Mouse (Mus musculus): ENCODE data around the gene Adrm1.
A peak's percentile ranks its signal among the peaks of the same experiment; 100 is the strongest.

The Adrm1 gene

DNA sequence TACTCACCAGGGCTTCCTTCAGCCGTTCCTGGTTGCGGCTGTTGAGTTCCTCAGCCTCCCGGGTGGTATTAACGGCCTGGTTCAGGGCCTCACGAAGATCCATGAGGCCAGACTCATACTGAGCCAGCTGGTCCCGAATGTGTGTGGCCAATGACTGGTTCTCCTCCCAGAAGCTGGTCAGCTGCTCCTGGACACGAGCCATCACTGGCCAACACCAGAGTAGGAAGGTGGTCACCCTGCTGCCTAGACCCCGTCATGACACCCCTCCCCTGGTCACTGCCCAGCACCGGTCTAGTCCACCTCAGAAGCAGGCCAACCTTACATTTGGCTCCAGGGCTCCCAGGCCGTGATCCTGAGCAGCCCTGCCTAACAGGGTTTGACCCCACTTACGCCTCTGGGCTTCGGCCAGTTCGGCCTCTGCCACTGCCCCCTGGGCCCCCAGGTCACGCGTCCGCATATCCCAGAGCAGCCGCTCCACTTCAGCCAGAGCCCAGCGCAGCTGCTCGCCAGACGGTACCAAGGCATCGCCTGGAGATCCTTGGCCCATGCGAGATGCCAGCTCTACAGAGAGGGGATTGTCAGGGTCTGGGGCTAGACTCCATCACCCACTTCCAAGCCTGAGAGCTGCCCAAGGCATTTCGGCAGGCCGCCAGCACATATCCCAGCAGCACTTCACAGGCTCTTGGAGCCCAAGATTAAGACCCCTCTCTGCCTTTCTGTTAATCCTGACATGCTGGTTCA, 12.9 kb downstream of the Adrm1 start:
- ATAC-seq (ENCODE audit: low TSS enrichment), result no peak

DNA sequence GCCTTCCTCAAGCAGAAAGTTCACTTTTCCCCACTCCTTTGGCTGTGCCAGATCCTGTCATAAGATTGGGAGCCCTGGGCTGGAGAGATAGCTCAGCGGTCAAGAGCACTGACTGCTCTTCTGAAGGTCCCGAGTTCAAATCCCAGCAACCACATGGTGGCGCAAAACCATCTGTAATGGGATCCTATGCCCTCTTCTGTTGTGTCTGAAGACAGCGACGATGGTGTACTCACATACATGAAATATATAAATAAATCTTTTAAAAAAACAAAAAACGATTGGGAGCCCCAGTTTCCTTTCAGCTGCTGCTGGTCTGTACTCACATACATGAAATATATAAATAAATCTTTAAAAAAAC, 13.4 kb downstream of the Adrm1 start:
- ATAC-seq (ENCODE audit: low TSS enrichment), result no peak

DNA sequence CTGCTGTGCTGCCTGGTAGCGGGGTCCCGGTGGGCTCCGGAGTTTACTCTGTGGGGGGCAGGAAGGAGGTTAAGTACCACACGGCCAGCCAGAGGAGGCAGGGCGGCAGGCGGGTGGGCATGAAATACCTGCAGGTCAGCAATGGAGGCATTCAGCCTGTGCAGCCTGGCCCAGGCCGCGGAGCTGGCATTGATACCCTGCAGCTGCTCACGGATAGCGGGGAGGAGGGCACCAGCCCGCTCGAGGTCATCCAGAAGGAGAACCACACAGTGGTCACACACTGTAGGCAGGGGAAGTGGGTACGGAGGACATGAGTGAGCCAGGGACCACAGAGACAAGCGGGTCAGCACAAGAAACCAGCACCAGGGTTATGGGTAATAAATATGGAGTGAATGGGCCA, 14.4 kb downstream of the Adrm1 start:
- no peak for ATAC-seq (ENCODE audit: low TSS enrichment)

DNA sequence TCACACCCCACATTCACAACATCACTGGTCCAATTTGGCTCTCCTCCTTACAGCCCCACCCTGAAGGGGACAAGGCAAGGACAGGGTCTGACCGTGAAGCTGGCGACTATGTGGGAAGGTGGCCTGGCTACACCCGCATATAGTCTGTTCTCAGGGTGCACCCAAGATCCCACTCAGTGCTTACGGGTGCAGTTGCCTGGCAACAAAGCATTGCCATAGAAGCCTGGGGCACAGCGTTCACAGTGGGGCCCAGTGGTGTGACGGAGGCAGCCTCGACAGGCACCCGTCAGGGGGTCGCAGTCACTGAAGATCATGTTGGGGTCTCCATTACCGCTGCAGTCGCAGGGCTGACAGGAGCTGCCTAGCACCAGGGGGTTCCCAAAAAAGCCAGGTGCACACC, 16.1 kb downstream of the Adrm1 start:
- ATAC-seq (ENCODE audit: low TSS enrichment), result no peak

DNA sequence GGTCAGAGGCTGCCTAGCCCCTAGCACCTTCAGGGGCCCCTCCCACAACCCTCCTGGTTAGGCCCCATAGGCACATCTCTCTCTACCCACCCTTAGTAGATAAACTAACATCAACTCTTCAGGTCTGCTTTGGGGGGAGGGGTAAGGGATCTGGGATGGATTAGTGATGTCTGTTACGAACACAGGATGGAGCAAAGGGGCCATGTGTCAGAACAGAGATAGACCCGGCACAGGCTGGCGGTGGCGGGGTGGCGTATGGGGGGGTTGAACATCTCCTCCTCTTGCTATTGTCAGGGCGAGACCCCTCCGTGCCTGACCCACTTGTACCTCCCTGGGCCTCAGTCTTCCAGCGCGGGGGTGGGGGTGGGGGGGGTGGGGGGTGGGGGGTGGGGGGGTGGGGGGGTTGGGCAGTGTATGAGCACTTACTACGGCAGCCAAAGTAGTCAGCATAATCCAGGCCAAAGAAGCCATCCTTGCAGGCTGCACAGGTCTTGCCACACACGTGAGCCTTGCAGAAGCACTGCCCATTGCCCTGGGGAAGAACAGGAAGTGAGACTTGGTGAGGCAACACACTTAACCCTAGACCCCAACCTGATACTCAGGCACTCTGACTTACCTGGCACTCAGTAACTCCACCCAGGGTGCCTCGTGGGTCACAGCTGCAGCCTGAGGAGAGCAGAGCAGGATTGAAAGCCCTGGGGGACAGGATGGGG, 25.5 kb downstream of the Adrm1 start:
- ATAC-seq (ENCODE audit: low TSS enrichment), result no peak

DNA sequence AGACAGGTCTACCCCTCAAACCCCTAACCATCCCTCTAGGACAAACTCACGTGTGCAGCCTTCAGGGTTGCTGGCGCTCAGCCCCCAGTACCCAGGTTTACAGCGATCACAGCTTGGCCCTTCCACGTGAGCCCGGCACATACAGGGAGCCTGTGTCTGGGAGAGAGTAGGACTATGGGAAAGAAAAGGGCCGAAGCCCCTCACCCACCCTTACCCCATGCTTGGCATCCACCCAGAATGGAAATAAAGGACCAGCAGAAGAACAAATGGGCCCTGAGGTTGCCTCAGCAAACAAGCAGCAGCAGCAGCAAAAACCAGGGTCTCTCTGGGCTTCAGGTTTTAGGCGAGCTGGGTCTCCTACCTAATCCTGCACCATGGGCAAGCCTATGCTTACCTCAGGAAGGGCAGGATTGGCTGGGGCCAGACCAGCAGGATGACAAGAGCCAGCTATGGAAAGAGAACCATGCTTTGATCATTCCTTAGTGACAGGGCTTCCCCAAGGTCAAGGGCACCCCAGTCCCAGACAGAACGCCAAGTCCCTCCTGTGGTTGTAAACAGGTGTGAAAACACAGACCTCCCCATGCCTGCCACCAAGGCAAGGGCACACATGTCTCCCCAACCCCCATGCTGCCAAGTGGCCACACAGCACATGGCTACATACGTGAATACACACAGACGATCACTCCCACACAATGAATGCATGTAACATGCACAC, 26.2 kb downstream of the Adrm1 start:
- ATAC-seq (ENCODE audit: low TSS enrichment), result no peak

DNA sequence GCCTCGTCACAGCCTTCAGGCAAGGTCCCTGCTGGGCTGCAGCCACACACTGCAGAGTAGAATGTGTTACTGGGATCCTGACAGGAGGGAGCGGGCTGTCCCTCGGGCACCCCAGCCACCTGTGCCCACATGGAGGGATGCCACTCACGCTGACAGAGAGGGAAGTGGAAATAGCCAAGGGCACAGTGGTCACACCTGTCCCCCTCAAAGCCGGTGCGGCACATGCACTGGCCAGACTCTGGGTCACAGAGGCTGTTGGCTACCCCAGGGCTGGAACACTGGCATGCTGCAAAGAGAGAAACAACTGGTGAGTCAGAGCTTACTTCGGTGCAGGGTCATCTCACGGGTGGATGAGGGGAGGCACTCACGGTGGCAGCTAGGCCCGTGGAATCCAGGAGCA, 27.5 kb downstream of the Adrm1 start:
- no peak for ATAC-seq (ENCODE audit: low TSS enrichment)

DNA sequence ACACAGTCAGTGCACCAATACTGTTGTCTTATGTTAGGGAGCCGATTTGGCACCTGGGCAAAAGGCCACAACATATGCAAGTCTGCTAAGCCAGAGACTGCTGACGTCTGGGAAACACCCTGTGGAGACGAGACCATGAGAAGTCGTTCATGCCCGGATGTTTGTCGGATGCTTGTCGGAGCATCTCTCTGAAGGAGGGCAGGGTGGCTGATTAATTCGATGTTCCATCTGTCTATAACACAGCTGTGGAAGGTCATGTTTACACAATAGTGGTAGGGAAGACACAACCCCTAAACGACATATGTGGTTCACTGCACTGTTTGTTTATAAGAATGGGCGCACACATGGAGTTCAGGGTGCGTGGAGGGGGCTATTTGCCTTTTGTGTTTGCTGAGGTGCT, 29.4 kb downstream of the Adrm1 start:
- no peak for ATAC-seq (ENCODE audit: low TSS enrichment)

DNA sequence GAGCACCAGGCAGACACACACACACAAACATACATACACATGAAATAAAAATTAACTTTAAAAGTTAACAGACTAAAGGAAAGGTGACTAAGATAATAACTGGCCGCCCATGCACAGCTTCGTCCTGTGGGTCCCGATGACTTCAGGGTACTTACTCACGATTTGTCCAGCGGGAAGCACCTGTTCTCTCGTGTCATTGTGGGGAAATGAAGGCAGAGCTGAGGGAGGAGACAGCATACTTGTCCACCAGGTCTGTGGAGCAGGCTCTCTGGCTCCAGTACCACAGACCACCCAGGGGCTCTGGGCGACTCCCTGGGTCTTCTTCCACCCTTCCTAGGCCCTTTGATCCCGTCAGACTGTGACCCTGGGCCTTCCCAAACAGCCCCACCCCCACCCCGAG, 30.0 kb downstream of the Adrm1 start:
- ATAC-seq (ENCODE audit: low TSS enrichment), result no peak

DNA sequence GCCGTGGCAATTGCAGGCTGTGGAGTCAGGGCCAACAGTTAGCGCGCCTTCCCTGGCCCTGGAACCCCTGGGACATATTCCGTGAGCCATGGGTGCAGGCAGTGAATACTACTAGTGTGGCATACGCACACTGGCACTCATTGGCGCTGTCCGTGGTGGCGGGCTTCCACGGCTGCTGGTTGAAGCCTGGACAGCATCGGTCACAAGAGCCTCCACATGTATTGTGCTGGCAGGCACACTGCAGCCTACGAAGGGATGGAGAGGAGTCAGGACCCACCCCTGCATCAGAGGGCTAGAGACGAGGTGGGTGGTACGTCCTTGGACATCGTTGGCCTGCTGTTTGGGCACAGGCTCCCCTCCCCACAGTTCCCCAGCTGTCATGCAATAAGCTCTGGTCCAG, 31.0 kb downstream of the Adrm1 start:
- no peak for ATAC-seq (ENCODE audit: low TSS enrichment)

DNA sequence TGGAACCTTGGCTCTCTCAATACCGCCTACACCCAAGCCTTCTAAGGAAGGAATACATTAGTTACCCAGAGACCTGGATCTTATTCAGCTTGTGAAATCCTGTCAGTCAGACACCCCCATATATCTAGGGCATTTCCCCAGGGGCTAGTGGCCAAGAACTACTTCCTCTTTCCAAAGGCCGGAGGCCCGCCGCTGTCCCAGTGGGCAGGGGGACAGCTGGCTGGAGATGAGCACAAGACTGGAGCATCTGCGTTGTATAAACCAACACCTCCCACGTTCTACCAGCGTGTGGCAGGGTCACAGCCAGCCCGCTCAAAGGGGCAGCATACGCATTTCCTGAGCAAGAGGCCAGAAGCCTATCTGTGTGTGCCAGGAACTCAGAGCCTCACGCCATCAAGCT, 31.5 kb downstream of the Adrm1 start:
- ATAC-seq (ENCODE audit: low TSS enrichment), result no peak

DNA sequence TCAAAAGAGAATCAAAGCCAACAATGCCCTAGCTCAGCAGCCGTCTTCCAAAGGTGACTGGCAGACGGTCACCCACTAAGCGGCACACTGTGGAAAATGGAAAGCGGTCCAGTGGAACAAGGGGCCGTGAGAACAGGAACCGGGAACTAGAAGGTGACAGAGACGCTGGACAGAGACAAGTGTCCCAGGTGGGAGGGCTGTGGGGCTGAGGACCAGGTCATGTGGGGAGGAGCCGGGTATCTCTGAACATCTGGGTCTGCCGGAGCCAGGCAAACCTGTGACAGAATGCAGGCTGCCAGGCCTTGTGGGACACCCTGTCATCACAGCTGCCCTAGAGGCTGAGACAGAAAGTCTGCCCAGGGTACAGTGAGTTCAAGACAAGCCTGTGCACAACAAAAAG, 33.2 kb downstream of the Adrm1 start:
- ATAC-seq (ENCODE audit: low TSS enrichment), result no peak

DNA sequence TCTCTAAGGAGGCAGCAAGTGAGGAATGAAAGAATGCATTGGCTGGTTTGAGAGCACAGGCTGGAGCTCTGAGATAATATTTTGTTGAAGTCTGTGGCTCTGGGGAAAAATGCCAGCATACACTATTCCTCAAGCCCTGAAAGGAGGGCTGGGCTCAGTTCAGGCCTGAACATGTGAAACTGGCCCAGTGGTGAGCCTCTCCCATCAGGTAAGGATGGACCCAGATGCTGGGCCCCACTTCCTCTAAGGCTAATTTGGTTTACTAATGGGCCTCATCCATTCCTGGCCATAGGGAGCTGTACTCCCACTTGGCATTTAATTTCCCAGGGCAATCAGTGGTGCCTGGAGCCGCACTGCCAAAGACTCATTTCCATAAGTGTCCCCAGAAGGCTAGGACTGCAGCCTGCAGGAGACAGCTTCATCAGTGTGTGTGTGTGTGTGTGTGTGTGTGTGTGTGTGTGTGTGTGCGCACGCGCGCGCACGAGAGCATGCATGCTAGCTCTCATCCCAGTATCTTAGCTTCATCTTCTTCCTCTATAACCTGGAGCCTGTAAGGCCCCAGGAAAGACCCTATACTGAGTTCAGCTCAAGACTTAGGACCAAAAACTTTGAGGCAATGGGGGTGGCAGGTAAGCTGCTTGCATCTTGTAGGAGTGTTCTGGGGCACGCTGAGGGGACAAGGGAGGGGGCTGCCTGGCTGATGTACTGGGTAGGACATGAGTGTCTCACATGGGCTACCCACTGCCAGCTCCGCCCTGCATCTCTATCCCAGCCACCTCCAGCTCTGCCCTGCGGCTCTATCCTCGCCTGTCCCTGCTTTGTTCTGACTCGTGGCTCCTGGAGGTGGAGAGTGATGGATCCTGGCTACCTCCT, 34.0 kb downstream of the Adrm1 start:
- ATAC-seq (ENCODE audit: low TSS enrichment), result peak; percentile 44

DNA sequence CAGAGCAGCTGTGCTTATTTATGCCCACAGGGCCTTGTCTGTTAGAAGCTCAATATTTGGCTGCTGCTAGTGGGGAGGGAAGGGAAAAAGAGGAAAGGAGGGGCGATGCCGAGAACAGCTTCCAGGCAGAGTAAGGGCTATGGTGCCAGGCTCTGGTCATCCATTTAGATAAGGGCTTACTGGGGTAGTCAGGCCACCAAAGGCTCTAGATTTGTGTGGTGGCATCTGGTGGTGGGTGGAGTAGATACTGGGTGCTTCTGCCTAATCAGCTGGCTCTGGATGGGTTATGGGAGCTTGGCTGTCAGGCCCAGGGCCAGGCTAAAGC, 34.6 kb downstream of the Adrm1 start:
- ATAC-seq (ENCODE audit: low TSS enrichment), result 0 out of 2 replicates have a peak, but pooled peaks have one; percentile 17

DNA sequence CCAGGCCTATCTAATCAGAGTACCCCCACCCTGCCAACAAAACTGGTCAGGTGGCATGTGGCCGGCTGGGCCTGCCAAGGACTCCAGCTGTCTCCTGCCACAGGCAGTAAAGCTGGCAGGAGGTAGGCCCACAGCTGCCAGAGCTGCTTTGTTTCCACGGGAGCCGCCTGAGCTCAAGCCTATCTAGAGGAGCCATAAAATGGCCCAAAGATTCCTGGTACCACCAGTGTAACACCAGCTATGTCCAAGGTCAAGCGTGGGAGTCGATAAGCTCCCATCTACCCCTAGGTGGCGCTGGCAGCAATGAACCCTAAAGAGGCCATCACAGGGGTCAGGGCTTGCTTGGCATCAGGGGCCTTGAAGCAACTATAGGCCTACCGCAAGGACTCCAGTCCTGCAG, 36.6 kb downstream of the Adrm1 start:
- ATAC-seq (ENCODE audit: low TSS enrichment), result no peak

DNA sequence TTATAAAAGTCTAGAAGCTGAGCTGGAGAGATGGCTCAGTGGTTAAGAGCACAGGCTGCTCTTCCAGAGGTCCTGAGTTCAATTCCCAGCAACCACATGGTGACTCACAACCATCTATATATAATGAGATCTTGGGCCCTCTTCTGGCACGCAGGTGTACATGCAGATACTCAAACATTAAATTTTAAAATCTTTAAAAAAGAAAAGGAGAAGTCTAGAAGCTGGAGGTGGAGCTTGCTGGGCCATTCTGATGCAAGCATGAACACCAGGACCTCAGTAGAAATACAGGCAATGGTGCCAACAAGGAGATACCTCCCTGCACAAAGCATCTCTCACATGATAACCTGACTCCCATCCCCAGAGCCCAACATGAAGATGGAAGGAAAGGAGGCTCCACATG, 37.7 kb downstream of the Adrm1 start:
- ATAC-seq (ENCODE audit: low TSS enrichment), result no peak

DNA sequence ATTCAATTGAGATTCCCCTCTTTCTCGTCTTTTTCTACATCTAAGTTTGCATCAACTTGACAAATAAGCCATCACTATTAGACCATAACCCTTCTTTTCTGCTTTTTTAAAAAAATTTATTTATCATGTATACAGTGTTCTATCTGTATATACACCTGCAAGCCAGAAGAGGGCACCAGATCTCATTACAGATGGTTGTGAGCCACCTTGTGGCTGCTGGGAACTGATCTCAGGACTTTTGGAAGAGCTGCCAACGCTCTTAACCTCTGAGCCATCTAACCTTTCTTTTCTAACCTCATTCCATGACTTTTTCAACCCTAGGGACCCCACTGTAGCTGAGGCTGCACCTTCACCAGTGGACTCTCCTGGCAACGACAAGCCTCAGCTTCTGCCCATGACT, 41.0 kb downstream of the Adrm1 start:
- ATAC-seq (ENCODE audit: low TSS enrichment), result no peak

DNA sequence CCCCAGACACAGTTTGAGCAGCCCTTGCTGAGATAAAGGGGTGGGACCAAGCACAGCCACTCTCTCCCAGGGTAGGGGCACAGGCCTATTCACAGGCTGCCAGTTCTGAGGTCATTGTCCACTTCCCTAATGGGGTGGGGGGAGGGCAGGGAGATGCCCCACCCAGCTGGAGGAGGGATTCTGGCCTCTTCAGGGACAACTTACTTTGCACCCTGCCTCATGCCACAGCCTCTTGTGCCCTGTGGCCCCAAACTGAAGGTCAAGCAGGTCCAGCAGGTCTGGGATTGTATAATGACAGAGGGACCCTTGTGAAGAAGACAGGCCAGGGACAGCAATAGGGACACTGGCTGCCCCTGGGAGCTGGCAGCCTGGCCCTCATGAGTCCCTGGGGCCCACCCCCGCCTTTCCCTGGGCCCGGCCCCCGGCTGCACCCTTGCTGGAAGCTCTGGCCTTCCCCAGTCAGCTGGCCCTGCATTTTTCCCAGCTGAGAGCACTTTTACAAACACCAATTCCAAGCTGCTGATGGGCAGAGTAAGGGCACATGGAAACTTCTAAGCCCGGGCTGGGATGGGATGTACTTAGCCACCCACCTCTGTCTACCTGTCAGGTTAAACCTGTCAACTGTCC, 43.2 kb downstream of the Adrm1 start:
- ATAC-seq (ENCODE audit: low TSS enrichment), result no peak

DNA sequence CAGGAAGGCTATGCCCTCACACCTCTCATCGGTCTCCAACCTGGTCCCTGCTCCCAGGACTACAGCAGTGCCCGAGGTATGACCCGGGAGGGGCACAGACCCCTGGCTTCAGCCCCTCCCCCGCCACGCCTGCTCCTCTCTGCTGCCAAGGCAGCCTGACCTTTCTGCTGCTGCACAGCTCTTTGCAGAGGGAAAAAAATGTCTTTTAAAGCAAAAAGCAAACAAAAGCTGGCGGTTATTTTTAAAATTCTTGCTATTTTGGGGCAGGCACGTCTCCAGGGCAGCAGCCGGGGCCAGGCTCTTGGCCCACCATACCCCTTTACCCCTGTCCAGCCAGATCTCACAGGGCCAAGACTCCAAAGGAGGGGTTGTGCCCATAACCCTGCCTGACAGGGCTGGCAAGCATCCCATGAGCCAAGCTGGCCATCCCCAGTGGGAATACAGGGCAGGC, 43.8 kb downstream of the Adrm1 start:
- no peak for ATAC-seq (ENCODE audit: low TSS enrichment)

DNA sequence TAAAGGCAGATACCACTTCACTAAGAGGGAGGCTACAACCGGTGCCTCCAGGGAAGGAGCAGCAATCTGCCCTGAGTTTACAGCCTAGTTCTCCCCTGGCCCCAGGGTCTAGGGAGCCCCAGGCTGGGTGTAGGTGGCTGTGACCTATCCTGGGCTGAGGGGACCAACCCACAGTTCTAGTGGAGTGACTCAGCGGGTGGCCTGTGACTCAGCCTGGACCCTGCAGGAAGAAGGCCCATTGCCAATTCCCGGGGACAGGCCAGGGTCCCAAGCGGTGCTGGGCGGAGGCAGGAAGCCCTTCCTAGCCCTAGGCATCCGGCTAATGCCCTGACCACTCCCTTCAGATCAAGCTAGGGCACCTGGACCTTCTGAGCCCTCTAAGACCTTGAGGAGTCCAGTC, 44.7 kb downstream of the Adrm1 start:
- ATAC-seq (ENCODE audit: low TSS enrichment), result no peak

DNA sequence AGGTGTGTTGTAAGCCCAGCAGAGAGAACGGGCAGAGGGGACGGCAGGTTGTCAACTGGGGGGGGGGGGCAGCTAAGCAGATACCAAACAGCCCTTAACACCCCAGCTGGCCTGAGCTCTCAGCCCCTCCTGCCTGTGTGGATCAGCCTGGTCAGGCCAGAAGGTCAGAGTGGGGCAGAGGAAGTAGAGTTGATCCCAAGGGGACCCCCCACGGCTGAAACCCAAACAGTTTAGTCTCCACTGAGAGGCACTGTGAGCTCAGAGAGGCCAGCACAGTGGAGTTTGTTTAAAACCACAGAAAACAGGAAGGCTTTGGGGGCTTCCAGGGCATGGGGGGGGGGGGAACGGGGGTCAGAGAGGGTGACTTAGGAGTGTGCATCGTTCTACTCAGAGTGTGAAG, 45.6 kb downstream of the Adrm1 start:
- no peak for ATAC-seq (ENCODE audit: low TSS enrichment)

DNA sequence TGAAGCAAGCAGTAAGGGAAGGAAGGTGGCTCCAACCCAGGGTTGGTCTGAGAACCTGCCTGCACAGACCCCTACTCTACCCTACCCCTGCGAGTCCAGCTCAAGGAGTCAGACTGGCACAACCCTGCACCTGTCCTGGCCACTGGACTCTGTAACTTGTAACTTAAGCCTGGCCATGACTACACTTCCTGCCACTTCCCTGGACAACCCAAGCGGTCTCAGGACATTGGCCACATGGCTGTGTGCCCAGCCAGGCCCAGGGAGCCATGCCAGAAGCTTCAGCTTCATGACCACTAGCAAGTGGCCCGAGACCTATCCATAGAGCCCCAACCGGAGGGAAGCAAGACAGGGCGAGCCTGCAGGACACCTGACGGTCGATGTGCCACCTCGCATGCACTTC, 46.3 kb downstream of the Adrm1 start:
- ATAC-seq (ENCODE audit: low TSS enrichment), result no peak

Measured in frontal cortex, adult (tissue).